Mouse (Mus musculus) heart, embryonic 16.5 days (tissue): ENCODE measurements at regions not wholly inside any gene's neighbourhood (a gene's known extent, or its start where the extent isn't known, plus 50 kb on each side); places are given as distances from the start of the nearest gene placed in this dataset.

Source experiments
- ATAC-seq: fragments of 200-750 bp; cut with Nextera tagmentation; replicated peaks from 2 replicates; pipeline ENCODE4 v1.8.0; 2017; ENCODE audit warnings: moderate number of reproducible peaks; ENCODE audit not compliant: insufficient read depth, low FRiP score; ENCODE audit errors: extremely low read depth
- H3K27ac ChIP-seq: fragments of 300-500 bp; sonication (generic); 2 replicates; pipeline ENCODE4 v1.5.1; 2014; ENCODE audit warnings: mild to moderate bottlenecking, low read length, control low read depth, moderate library complexity
- H3K27me3 ChIP-seq: fragments of 300-500 bp; sonication (generic); 2 replicates; pipeline ENCODE4 v1.6.1; 2014; ENCODE audit warnings: low read length, mixed read lengths; ENCODE audit not compliant: control insufficient read depth, insufficient read depth
- H3K36me3 ChIP-seq: fragments of 300-500 bp; sonication (generic); 2 replicates; pipeline ENCODE4 v1.6.1; 2014; ENCODE audit not compliant: control insufficient read depth, insufficient read depth
- H3K4me1 ChIP-seq: fragments of 300-500 bp; sonication (generic); 2 replicates; pipeline ENCODE4 v1.6.1; 2014; ENCODE audit warnings: low read length, mixed read lengths; ENCODE audit not compliant: control insufficient read depth, insufficient read depth
- H3K4me2 ChIP-seq: fragments of 300-500 bp; sonication (generic); 2 replicates; pipeline ENCODE4 v1.6.1; 2014; ENCODE audit warnings: low read depth, mild to moderate bottlenecking, control low read depth, low read length
- H3K4me3 ChIP-seq: fragments of 300-500 bp; sonication (generic); 2 replicates; pipeline ENCODE4 v1.5.1; 2014; ENCODE audit warnings: mild to moderate bottlenecking, control low read depth, low read length
- H3K9ac ChIP-seq: fragments of 300-500 bp; sonication (generic); 2 replicates; pipeline ENCODE4 v1.6.1; 2014; ENCODE audit warnings: low read length, control low read depth
- H3K9me3 ChIP-seq: fragments of 300-500 bp; sonication (generic); replicated peaks from 2 replicates; pipeline ENCODE4 v1.6.1; 2016; ENCODE audit warnings: low read length; ENCODE audit not compliant: control insufficient read depth
- WGBS: fragments of 180-500 bp; shearing (Covaris S2); extraction: QIAGEN DNeasy Blood & Tissue Kit; methylation state at CpG from one replicate; pipeline ENCODE4 v1.1.7; 2014; 5-methylcytosine and 5-hydroxymethylcytosine counted together

DNA sequence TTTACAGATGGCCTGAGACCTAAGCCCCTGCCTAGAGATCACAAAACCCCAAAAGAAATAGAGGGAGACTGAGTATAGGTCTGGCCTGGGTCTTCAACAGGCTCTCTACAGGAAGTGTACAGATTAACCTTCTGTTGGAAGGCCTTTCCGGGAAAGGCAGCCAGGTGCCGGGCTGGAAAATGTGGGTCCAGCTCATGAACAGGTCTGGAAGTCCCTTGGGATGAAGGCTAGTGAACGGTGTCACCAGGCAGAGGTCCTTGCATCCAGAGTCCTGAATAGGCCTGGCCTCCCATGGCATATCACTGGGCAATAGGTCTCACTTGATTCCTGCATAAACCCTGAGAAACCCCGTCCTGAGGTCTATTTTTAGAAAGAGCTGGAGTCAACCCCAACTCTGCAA, 140.1 kb downstream of the Chst1 start:
- no peaks in the 10 kb centered on the region for H3K27me3 ChIP-seq
- H3K4me1 ChIP-seq = peaks cover 12% of the 10 kb centered on the region
- no peak overlapping the region for H3K4me2 ChIP-seq
- H3K27ac ChIP-seq = no peak overlapping the region
- H3K36me3 ChIP-seq = no peaks in the 10 kb centered on the region
- H3K9ac ChIP-seq = no peak overlapping the region
- no peaks in the 10 kb centered on the region for H3K9me3 ChIP-seq
- no peak for ATAC-seq
- WGBS = 54% methylated on average over 4 of the region's 4 CpGs
- no peak overlapping the region for H3K4me3 ChIP-seq

GRCm38 (mm10) chr2:92740776-92741295, 141.3 kb downstream of the Chst1 start:
- Histone ChIP-seq H3K4me2 (no peak overlapping the region), H3K4me3 (no peak overlapping the region), H3K27me3 (no peaks in the 10 kb centered on the region), H3K9me3 (no peaks in the 10 kb centered on the region), H3K27ac (no peak overlapping the region), H3K4me1 (peaks cover 12% of the 10 kb centered on the region), H3K36me3 (no peaks in the 10 kb centered on the region), H3K9ac (no peak overlapping the region)
- WGBS = 85% methylated on average over 4 of the region's 4 CpGs
- ATAC-seq = no peak

DNA sequence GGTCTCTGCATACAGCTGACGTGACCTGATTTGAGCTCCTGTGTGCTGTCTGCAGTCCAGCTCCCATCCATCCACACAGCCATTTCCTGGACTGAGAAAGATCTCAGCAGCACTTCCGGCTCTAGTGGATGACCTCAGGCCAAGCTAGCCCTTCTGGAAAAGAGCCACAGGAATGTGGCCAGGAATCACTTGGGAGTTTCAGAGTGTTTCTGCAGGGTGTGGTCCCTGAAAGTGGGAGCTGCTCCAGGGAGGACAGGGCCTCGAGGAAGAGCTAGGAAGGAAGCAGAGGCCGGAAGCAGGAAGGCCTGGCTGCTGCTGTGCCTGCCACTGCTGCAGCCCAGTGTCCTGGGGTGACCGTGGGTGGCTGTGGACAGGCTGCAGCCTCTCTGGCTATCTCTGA, 142.5 kb downstream of the Chst1 start:
- Histone ChIP-seq H3K9ac (no peak overlapping the region), H3K4me3 (no peak overlapping the region), H3K4me1 (peaks cover 12% of the 10 kb centered on the region), H3K36me3 (no peaks in the 10 kb centered on the region), H3K4me2 (peak overlapping the region; percentile 8; the same call in 1 of the 2 replicates), H3K9me3 (no peaks in the 10 kb centered on the region), H3K27me3 (no peaks in the 10 kb centered on the region), H3K27ac (peak overlapping the region; percentile 30)
- ATAC-seq = peak; percentile 88
- 26% methylated on average over 5 of the region's 5 CpGs for WGBS

DNA sequence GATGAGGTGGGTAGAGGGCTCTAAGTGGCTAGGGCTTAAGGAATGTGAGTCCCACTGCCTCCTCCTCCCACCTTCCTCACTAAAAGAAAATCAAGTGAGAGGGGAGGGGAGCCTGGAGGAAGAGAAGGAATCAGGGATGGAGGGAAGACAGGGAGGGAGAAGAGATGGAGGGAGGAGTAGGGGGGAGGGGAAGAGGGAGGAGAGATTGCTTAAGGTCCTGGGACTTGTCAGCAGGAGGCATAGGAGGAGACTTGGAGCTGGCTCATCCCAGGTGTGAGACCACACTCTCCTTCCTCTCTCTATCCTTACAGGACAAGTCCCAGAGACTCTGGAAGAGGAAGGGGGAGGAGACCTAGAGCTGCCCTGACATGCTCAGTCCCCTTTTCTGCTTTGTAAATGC, 143.2 kb downstream of the Chst1 start:
- peak overlapping the region; percentile 8 for H3K4me2 ChIP-seq

DNA sequence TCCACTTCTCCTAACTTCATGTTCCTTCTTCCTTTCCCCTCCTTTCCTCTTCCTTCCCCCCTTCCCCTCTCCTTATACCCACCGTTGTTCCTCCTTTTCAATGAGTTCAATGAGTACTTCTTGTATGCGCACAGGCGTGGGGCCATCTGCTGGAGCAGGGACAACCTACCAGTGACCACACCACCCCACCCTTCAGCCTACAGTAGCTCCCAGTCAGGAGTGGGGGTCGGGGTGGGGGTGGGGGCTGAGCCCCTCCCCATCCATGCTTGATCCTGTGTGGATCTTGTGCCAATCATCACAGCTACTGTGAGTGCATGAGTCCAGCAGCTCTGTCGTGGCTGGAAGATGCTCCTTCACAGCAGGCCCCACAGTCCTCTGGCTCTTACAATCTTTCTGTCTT, 143.6 kb downstream of the Chst1 start:
- H3K4me2 ChIP-seq = no peak overlapping the region

More for the DNA sequence above, 143.2 kb downstream of the Chst1 start:
- Histone ChIP-seq H3K9ac (no peak overlapping the region), H3K27me3 (no peaks in the 10 kb centered on the region), H3K4me1 (peaks cover 12% of the 10 kb centered on the region), H3K36me3 (no peaks in the 10 kb centered on the region), H3K9me3 (no peaks in the 10 kb centered on the region), H3K4me3 (no peak overlapping the region), H3K27ac (peak overlapping the region; percentile 30)
- ATAC-seq = no peak

GRCm38 (mm10) chr2:92743911-92744310, 144.4 kb downstream of the Chst1 start:
- H3K4me2 ChIP-seq = no peak overlapping the region
- H3K4me3 ChIP-seq = no peak overlapping the region
- no peak for ATAC-seq
- H3K9me3 ChIP-seq = no peaks in the 10 kb centered on the region
- H3K27me3 ChIP-seq = no peaks in the 10 kb centered on the region
- H3K9ac ChIP-seq = no peak overlapping the region
- H3K4me1 ChIP-seq = peaks cover 12% of the 10 kb centered on the region
- no peak overlapping the region for H3K27ac ChIP-seq
- no peaks in the 10 kb centered on the region for H3K36me3 ChIP-seq
- WGBS = 74% methylated on average over 5 of the region's 5 CpGs

More for the DNA sequence above, 143.6 kb downstream of the Chst1 start:
- H3K27me3 ChIP-seq = no peaks in the 10 kb centered on the region
- no peaks in the 10 kb centered on the region for H3K36me3 ChIP-seq
- H3K27ac ChIP-seq = no peak overlapping the region; the same call in 1 of the 2 replicates
- ATAC-seq = no peak
- 0 out of 2 replicates have a peak overlapping the region, but pooled peaks have one; percentile 13 for H3K9ac ChIP-seq
- H3K4me1 ChIP-seq = peaks cover 12% of the 10 kb centered on the region
- no peaks in the 10 kb centered on the region for H3K9me3 ChIP-seq
- WGBS = 37% methylated on average over 5 of the region's 5 CpGs
- no peak overlapping the region for H3K4me3 ChIP-seq

DNA sequence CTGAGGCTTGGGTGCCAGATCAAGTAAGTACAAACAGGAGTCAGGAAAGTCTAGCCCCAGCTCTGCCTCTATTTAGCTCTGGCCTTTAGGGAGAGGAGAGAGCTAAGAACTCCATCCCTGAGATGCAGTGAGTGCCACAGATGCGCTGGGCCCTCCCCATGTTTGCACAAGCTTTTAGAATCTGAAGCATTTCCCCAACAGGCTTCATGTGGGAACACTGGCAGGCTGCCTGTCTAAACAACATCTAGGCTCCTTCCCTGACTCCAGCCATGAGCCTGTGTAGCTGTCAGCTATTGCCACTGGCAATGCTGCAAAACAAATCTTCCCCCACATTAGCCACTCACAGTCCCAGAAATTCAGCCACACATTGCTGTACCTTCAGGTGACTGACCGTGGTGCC, 147.9 kb downstream of the Chst1 start:
- H3K9ac ChIP-seq = no peak overlapping the region
- no peaks in the 10 kb centered on the region for H3K9me3 ChIP-seq
- H3K27me3 ChIP-seq = no peaks in the 10 kb centered on the region
- H3K36me3 ChIP-seq = no peaks in the 10 kb centered on the region
- H3K4me1 ChIP-seq = peaks cover 7% of the 10 kb centered on the region
- no peak for ATAC-seq
- no peak overlapping the region for H3K4me3 ChIP-seq
- no peak overlapping the region for H3K4me2 ChIP-seq
- no peak overlapping the region for H3K27ac ChIP-seq
- WGBS = 50% methylated on average over 2 of the region's 2 CpGs

DNA sequence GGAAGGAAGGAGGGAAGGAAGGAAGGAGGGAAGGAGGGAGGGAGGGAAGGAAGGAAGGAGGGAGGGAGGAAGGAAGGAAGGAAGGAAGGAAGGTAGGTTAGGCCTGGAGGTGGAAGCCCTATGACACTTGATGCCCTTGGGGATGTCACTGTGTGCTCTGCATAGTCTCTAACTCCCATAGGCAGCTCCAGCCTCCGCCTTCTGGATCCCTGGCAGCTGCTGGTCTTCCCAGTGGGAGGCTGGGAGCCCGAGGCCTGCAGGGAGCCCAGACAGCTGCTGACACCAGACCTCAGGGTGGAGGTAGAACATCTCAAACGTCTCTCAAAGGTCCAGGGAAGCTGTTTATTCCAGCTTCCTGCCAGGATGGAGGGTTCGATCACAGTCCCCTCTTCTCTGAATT, 150.6 kb downstream of the Chst1 start:
- Histone ChIP-seq H3K9ac (no peak overlapping the region), H3K27ac (no peak overlapping the region), H3K36me3 (no peaks in the 10 kb centered on the region), H3K9me3 (no peaks in the 10 kb centered on the region), H3K4me1 (no peaks in the 10 kb centered on the region; the same call in 1 of the 2 replicates), H3K4me3 (no peak overlapping the region), H3K4me2 (no peak overlapping the region), H3K27me3 (no peaks in the 10 kb centered on the region)
- ATAC-seq = no peak
- WGBS = 41% methylated on average over 4 of the region's 4 CpGs

GRCm38 (mm10) chr2:92750672-92751071, 151.2 kb downstream of the Chst1 start:
- H3K4me1 ChIP-seq = no peaks in the 10 kb centered on the region; the same call in 1 of the 2 replicates
- no peaks in the 10 kb centered on the region for H3K27me3 ChIP-seq
- WGBS = 53% methylated on average over 4 of the region's 4 CpGs
- no peak overlapping the region for H3K9ac ChIP-seq
- H3K4me3 ChIP-seq = no peak overlapping the region
- H3K9me3 ChIP-seq = no peaks in the 10 kb centered on the region
- no peaks in the 10 kb centered on the region for H3K36me3 ChIP-seq
- no peak overlapping the region for H3K4me2 ChIP-seq
- no peak overlapping the region for H3K27ac ChIP-seq
- no peak for ATAC-seq
